Mouse (Mus musculus) erythroblast, embryonic 14.5 days (primary cell): ENCODE data around the gene Rab2b.

ENCODE experiments used
- GATA1 ChIP-seq: IDR thresholded peaks from 2 replicates; pipeline ENCODE4 v1.6.1; 2012; ENCODE audit warnings: low read length, inconsistent platforms, mixed read lengths
- TAL1 ChIP-seq: IDR thresholded peaks from 3 replicates; pipeline ENCODE4 v1.6.1; 2012; ENCODE audit warnings: low read length, inconsistent platforms, mixed read lengths

DNA sequence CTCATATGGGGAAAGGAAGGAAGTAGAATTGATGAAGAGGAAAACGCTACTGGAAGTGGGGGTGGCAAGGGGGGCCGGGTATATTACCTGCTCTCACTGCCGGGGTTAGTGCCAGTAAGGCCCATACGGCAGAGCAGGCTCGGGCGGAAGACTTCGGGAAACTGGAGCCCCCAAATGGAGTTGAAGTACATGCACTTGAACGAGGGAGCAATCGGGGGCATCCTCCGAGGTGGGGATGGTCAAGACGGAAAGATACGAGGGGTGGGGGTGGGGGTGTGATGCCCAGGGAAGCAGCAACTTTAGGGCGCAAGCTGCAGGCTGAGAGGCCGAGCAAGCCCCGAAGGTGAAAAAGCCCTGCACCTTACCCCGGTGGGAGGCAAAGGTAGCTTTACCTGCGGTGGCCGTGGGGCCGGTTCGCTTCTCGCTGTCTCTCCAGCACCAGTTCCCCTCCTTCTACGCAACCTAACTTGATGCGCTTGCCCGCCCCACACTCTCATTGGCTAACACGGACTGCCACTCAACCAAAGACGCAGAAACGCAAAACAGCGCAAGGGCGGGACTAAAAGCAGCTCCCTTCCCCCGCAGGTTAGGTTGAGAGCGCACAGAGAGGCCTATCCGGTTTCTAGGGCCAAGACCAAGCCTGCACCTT lies 35.2 kb downstream of the Rab2b start:
- no peak for TF ChIP-seq GATA1
- TF ChIP-seq TAL1, result no peak
